Mouse (Mus musculus) stomach, postnatal 0 days (tissue): ENCODE data around the gene Gm10974. TPM values are rescaled to one million over a fixed set of nuclear protein-coding genes. Genes with fewer than 3 reads are reported as not detected.

Experiments used
- ATAC-seq: fragments of 200-750 bp; cut with Nextera tagmentation; 2 replicates; pipeline ENCODE4 v1.8.0; 2017; ENCODE audit not compliant: low FRiP score, low TSS enrichment
- DNase-seq: peaks from one replicate; pipeline ENCODE4 v3.0.0-alpha.2; 2016; ENCODE audit warnings: low spot score
- H3K27ac ChIP-seq: fragments of 300-500 bp; sonication (generic); replicated peaks from 2 replicates; pipeline ENCODE4 v1.5.1; 2014; ENCODE audit warnings: mild to moderate bottlenecking, control low read depth
- H3K27me3 ChIP-seq: fragments of 300-500 bp; sonication (generic); 2 replicates; pipeline ENCODE4 v1.6.1; 2014; ENCODE audit warnings: low read length; ENCODE audit not compliant: control insufficient read depth, insufficient read depth
- H3K36me3 ChIP-seq: fragments of 300-500 bp; sonication (generic); 2 replicates; pipeline ENCODE4 v1.6.1; 2014; ENCODE audit warnings: low read length, mixed read lengths; ENCODE audit not compliant: control insufficient read depth, insufficient read depth
- H3K4me1 ChIP-seq: fragments of 300-500 bp; sonication (generic); replicated peaks from 2 replicates; pipeline ENCODE4 v1.6.1; 2014; ENCODE audit warnings: antibody characterized with exemption; ENCODE audit not compliant: control insufficient read depth, insufficient read depth
- H3K4me2 ChIP-seq: fragments of 300-500 bp; sonication (generic); replicated peaks from 2 replicates; pipeline ENCODE4 v1.6.1; 2014; ENCODE audit warnings: low read depth, mild to moderate bottlenecking, control low read depth, moderate library complexity
- H3K4me3 ChIP-seq: fragments of 300-500 bp; sonication (generic); 2 replicates; pipeline ENCODE4 v1.5.1; 2014; ENCODE audit warnings: low read depth, low read length, control low read depth
- H3K9ac ChIP-seq: fragments of 300-500 bp; sonication (generic); 2 replicates; pipeline ENCODE4 v1.6.1; 2014; ENCODE audit warnings: mild to moderate bottlenecking, low read length, control low read depth, mixed read lengths
- H3K9me3 ChIP-seq: fragments of 300-500 bp; sonication (generic); 2 replicates; pipeline ENCODE4 v1.6.1; 2016; ENCODE audit warnings: low read length; ENCODE audit not compliant: control insufficient read depth
- CTCF ChIP-seq: IDR thresholded peaks from 2 replicates; pipeline ENCODE4 v1.5.1; 2016; ENCODE audit warnings: antibody characterized with exemption, low read depth, mild to moderate bottlenecking, moderate library complexity
- EP300 ChIP-seq: optimal IDR thresholded peaks from 2 replicates; pipeline ENCODE3; 2016; ENCODE audit warnings: antibody characterized with exemption
- WGBS: fragments of 180-500 bp; shearing (Covaris S2); extraction: QIAGEN DNeasy Blood & Tissue Kit; methylation state at CpG from one replicate; pipeline ENCODE4 v1.1.7; 2014; 5-methylcytosine and 5-hydroxymethylcytosine counted together
- polyA plus RNA-seq: library from polyadenylated mRNA; unstranded; fragments of >200 nt; fragmentation: Nextera tagmentation; extraction: Ambion mirVana; gene quantifications from 2 replicates; pipeline ENCODE4 v1.2.1, GENCODE M21; 2015

Gene Gm10974
- polyA plus RNA-seq, 1 experiment from 2014 or later, result not detected

- H3K4me3 ChIP-seq, result no peak overlapping the region
- 0 out of 2 replicates have a peak, but pooled peaks have one; percentile 21 for ATAC-seq
- H3K4me2 ChIP-seq, result no peak overlapping the region
- DNase-seq, result no peak
- WGBS, result 49% methylated on average over 2 of the region's 2 CpGs
- H3K27me3 ChIP-seq, result no peaks in the 10 kb centered on the region
- TF ChIP-seq EP300, result no peak
- no peak for TF ChIP-seq CTCF
- H3K9ac ChIP-seq, result no peak overlapping the region
- H3K4me1 ChIP-seq, result 0 out of 2 replicates have a peak, but pooled peaks cover 2% of the 10 kb centered on the region
- peaks cover 2% of the 10 kb centered on the region for H3K36me3 ChIP-seq
- H3K27ac ChIP-seq, result no peak overlapping the region
- no peaks in the 10 kb centered on the region for H3K9me3 ChIP-seq
Measured at GRCm38 (mm10) chr7:66365411-66365810, 294 bp upstream of the Gm10974 start.

- TF ChIP-seq CTCF (no peak), EP300 (no peak)
Measured at GRCm38 (mm10) chr7:66369071-66369933, 3.6 kb downstream of the Gm10974 start.

GRCm38 (mm10) chr7:66369934-66370445 is 4.3 kb downstream of the Gm10974 start:
- Histone ChIP-seq H3K36me3 (no peaks in the 10 kb centered on the region), H3K27me3 (no peaks in the 10 kb centered on the region), H3K4me2 (no peak overlapping the region), H3K4me1 (0 out of 2 replicates have a peak, but pooled peaks cover 2% of the 10 kb centered on the region), H3K9me3 (no peaks in the 10 kb centered on the region), H3K27ac (no peak overlapping the region), H3K4me3 (no peak overlapping the region), H3K9ac (no peak overlapping the region)
- 42% methylated on average over 5 of the region's 5 CpGs for WGBS
- TF ChIP-seq EP300, result no peak
- no peak for TF ChIP-seq CTCF
- DNase-seq, result no peak
- ATAC-seq, result no peak

More at GRCm38 (mm10) chr7:66369071-66369933, 3.6 kb downstream of the Gm10974 start:
- no peaks in the 10 kb centered on the region for H3K9me3 ChIP-seq
- no peak overlapping the region for H3K4me2 ChIP-seq
- H3K9ac ChIP-seq, result no peak overlapping the region
- 0 out of 2 replicates have a peak, but pooled peaks cover 2% of the 10 kb centered on the region for H3K4me1 ChIP-seq
- ATAC-seq, result 0 out of 2 replicates have a peak, but pooled peaks have one; percentile 36
- H3K4me3 ChIP-seq, result no peak overlapping the region
- 51% methylated on average over 5 of the region's 5 CpGs for WGBS
- DNase-seq, result no peak
- H3K27ac ChIP-seq, result no peak overlapping the region
- no peaks in the 10 kb centered on the region for H3K27me3 ChIP-seq
- no peaks in the 10 kb centered on the region; the same call in 1 of the 2 replicates for H3K36me3 ChIP-seq

GRCm38 (mm10) chr7:66370970-66371369 is 5.3 kb downstream of the Gm10974 start:
- ATAC-seq (no peak), DNase-seq (no peak)
- H3K4me1 ChIP-seq, result 0 out of 2 replicates have a peak, but pooled peaks cover 2% of the 10 kb centered on the region
- no peaks in the 10 kb centered on the region for H3K36me3 ChIP-seq
- 72% methylated on average over 6 of the region's 6 CpGs for WGBS
- no peaks in the 10 kb centered on the region for H3K9me3 ChIP-seq
- no peak overlapping the region for H3K4me2 ChIP-seq
- H3K4me3 ChIP-seq, result no peak overlapping the region
- no peak overlapping the region for H3K9ac ChIP-seq
- no peak for TF ChIP-seq CTCF
- no peak for TF ChIP-seq EP300
- H3K27ac ChIP-seq, result no peak overlapping the region
- no peaks in the 10 kb centered on the region for H3K27me3 ChIP-seq

GRCm38 (mm10) chr7:66373391-66373790 is 7.7 kb downstream of the Gm10974 start:
- 91% methylated on average over 3 of the region's 3 CpGs for WGBS
- H3K27ac ChIP-seq, result no peak overlapping the region
- H3K9me3 ChIP-seq, result no peaks in the 10 kb centered on the region
- no peak for DNase-seq
- no peaks in the 10 kb centered on the region for H3K36me3 ChIP-seq
- no peak overlapping the region for H3K4me2 ChIP-seq
- no peak for ATAC-seq
- H3K4me1 ChIP-seq, result 0 out of 2 replicates have a peak, but pooled peaks cover 2% of the 10 kb centered on the region
- H3K9ac ChIP-seq, result no peak overlapping the region
- H3K4me3 ChIP-seq, result no peak overlapping the region
- no peaks in the 10 kb centered on the region for H3K27me3 ChIP-seq
- TF ChIP-seq CTCF, result no peak
- no peak for TF ChIP-seq EP300
